Mouse (Mus musculus): ENCODE results near the gene Dus1l. TPM values are rescaled to one million over a fixed set of nuclear protein-coding genes. Genes with fewer than 3 reads are reported as not detected.
"Not testable (repeated sequence)": the region's sequence is repeated elsewhere in the genome, so short reads cannot be mapped to it uniquely, and the experiment has no call there.

Gene Dus1l
- polyA plus RNA-seq (2017; shearing (Covaris generic)): 10 to 100 TPM; 30.4 to 34.4 (median 34.3) TPM

DNA sequence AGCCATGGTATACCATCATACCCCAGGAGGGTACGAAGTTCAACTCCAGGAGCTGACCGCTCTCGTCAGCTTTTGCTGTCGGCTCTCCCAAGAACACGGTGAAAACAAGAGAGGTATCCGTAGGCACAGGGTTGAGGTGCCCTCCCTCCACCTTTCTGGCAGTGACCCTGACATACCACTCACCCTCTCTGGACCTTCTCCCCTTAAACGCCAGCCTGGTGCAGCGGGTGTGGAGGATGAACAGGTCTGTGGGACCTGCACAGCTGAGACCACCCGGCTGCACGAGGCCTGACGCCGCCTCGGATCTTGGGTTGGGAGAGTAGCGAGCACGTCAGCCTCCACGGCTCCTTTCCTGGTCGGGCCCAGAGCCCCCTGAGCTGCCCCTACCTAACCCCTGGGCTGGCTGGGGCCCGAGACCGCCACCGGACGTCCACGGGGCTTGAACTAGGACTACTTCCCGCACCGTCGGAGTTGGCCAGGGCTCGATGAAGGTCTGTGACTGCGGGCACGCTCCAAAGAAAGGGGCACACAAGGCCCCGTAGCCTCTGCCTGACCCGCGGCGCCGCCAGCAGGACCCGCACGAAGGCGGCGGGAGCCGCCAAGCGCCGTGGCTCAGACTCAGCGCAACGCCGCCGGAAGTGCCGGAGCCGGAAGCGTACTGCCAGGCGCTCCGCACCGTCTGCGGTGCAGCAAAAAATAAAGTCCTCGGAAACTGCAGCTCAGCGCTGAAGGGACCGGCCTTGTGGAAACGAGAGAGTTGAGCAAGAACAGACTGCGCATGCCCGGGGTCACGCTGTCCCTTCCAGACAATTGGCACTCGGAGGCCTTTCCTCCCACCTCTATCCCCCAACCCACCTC lies at the start of gene Dus1l:
Gene Dus1l, minus strand, starts transcription at position 648 of the 858 bp plus-strand sequence.
- peak; percentile 87 for ATAC-seq

DNA sequence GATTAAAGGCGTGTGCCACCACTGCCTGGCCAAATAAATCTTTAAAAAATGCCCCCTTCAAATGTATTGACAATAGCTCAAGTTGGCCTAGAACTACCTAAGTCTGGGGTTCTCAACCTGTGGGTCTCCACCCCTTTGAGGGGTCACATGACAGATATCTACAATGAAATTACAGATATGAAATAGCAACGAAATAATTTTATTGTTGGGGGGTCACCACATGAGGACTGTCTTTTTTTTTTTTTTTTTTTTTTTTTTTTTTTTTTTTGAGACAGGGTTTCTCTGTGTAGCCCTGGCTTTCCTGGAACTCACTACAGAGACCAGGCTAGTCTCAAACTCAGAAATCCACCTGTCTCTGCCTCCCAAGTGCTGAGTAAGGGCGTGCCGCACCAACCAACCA lies 48.1 kb upstream of the Dus1l start:
- no peak for ATAC-seq

DNA sequence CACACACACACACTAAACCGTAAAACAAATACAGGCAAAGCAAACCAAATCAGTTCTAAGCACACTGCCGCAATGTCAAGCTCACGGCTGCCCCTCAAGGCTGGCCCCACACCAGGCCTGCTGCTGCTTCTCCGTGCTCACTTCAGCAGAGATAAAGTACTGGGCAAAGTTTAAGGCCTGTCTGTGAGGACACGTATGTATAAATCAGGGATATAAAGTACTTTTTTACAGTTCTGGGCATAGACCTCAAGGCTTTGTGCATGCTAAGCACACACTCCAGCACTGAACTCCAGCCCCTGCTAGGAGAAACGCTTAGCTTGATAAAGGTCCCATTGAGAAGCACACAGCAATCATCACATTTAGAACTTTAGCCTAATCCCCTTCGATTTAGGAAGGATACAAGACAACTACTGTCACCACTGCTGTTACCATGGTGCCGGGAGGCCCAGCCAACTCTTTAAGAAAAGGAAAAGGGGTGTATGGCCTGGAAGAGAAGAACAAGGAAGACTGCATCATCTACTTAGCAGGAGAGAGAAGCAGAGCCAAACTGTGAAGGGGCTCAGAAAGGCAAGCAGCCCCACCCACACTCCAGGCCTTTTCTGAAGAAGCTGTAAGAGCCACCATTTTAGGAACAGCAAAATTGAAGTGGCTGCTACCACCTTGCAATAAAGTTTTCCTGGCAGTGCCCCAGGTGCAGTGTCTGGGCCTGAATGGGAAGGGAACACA lies 37.5 kb upstream of the Dus1l start:
- ATAC-seq: no peak

DNA sequence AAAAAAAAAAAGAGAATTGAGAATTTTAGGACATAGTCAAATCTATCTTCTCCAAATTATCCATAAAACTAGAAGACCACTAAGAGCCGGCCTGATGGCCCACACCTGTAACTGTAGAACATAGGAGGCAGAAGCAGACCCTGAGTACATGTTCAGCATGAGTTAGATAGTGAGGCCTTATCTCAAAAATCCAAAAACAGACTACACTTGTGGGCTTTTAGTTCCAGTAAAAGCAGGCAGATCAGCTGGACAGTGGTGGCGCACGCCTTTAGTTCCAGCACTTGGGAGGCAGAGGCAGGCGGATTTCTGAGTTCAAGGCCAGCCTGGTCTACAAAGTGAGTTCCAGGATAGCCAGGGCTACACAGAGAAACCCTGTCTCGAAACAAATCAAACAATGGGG lies 36.8 kb upstream of the Dus1l start:
- not testable (repeated sequence) for ATAC-seq

DNA sequence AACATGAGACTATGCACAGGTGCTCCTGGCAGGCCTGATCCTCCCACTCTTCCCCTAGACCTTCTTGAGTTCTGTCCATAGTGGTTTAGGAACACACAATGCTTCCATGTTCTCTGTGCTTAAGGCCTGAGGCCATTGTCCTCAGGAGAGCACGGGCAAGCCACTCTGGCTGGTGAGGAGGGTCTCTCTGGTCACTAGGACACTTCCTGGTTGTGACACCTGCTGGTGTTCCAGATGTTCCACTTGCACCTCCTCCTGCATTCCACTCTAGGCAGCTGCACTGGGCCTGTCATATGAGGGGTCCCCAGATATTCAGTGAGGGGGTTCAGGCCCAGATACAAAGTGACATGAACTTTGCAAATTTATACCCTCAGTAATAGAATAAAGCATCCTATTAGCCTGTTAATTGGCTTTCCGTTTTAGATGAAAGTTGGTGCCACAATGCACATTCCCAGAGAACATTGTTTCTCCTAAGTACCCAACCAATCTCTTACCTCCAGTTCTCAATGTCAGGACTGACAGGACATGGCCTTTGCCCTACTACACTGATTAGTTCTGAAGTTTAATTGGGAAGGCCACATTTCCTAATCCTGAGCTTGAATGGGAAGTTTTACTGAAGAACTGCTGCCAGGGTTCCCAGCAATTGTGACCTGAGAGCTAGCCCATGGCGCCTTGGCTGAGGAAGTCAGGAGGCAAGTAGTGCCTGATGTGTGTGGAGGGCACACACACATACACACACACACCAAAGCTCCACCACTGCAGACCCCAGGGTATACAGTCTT lies 35.6 kb upstream of the Dus1l start:
- no peak for ATAC-seq

DNA sequence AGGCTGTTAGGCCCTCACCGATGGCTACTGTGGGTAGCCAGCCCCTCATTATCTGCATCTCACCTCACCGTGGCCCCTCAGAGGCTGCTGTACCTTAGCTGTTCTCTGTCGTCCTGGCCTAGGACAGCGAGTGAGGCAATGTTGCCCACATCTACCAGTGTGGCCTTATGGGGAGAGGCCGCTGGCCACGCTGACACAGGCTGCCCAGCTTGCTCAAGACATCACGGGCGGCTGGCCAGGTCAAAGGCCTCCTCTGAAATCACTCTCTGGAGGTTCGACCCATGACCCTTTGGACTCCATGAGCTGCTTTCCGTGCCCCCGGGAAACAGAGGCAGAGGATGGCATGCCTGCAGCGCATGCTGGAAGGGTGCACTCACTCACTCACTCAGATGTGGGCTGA lies 34.5 kb upstream of the Dus1l start:
- ATAC-seq: no peak

DNA sequence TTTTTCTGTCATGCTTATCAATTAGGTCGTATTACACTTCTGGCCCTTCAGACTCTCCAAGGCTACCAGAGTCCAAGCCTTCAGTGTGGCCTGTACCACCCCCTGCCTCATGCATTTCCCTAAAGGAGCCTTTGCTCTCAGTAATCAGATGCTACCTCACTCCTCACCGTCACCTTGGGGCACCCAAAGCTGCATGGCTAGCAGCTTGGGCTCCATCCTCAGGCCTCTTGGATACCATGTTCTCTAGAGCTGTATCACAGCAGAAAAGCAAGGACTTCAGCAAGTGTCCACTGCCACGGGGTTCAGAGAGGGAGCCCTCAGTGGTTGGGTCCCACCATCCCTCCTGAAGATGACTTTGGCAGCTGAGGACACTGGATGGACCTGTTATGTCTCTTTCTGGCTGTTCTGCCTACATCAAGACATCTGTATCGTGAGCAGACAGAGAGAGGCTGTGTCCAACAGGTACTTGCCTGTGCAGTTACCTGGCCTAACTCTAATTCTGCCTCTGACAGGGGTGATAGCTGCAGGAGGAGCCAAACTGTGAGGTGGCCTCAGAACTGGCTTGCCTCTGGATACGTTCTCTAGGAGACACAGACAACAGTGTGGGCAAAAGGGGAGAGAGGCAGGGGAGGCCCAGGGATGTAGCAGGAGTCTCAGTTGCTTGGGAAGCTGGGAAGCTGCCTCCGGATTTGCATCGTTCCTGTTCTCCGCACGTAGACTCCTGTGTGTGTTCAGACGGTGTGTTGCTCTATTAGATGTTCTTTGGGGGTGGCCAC lies 33.7 kb upstream of the Dus1l start:
- no peak for ATAC-seq

DNA sequence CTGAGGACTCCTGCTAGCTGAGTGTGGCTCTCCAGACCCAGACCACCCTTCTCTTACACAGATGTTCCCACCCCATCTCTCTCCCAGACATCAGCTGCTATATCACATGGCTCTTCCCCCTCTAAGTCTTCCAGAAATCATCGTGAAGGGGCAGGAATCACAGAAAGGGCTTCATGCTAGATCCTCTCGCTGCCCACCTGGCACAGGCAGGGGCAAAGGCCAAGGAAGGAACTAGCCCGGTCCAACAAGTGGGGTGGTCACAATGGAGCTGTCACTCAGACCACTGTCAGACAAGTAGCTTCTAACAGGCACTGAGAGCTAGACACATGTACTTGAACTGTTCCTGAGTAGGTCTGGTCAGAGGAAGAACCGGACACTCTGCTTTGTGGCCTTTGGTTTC lies 32.2 kb upstream of the Dus1l start:
- no peak for ATAC-seq

DNA sequence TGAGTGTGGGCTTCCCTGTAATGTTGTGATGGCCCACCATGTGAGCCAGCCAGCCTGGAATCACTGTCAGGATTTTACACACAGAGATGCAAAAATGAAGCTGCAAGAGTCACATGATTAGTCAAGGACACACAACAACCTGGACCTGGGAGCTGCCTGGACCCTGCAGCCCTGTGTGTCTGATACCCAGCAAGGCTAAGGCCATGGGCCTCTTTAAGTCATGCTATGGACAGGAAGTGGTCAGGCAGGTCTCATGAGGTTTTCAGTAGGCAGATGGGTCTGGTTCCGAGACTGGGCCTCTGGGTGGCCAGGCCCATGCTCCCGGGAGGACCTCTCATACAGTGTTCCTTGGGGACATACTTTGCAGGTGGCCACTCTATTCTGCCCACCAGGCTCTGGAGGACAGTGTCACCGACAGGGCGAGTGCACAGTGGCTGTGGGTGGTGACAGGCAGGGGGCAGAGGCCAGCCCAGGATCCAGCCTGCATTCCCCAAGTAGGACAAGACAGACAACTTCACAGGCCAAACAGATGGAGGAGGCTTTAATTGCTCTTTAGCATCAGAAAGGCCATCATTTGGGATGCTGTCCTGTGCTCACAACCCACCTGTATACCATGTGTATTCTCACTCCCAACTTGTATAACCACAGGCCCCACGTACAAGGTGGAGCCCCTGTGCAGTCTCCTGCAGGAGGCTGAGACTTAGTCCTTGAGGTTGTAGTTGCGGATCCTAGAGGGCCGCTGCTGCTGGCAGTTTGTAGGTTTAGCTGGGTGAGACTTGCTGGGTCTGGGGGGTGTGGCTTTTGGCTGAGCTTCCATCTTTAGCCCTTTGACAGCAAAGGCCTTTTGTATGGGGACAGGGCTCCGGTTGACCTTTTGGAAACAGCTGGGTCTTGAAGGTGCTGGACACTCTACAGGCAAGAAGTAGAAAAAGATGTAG lies 30.1 kb upstream of the Dus1l start:
- ATAC-seq: no peak

DNA sequence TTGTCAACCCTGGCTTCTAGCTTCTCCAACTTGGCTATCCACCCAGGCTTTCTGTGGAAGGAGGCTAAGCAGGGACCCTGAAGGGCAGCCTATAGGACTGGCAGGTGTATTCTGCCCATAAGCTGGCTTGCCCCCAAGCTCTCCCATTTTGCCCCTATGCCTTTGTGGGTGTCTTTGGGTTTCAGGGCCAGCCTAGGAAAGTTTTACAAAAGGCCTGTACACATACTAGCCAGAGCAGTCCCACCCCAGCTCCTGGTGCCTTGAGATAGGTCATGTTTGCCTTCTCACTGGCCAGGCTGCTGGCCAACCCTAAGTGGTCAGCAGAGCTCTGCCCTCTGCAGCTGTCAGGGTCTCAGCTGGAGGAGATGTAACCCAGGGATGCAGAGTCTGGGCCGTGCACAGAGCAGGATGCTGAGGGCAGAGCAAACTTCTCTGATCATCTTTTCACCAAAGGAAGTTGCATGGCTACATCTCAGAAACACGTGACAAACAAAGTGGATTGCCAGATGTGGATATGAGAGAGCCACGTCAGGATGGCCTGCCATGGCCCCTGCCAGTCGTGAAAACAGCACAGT lies 29.2 kb upstream of the Dus1l start:
- no peak for ATAC-seq

DNA sequence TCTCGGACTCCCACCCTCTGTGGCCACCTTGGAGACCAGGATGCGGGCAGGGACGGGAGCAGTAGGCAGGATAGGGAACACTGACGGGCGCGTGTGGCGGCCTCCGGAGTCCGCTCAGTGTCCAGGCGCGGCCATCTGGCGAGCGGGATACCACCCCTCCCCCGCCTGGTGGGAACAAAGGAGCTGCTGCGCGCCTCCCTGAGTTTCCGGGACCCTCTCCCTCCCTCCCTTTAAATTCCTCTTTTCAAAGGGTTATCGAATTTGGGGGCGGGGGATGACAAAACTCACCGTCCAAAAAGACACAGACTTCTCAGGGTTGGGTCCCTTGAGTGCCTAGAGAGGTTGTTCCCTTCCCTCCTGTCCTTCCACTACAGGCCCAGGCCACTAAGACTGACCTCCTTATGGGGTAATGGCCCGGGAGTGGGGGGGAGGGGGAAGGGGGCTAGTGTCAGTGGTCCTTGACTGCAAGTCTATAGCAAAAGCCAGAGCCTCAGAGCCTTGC lies 28.6 kb upstream of the Dus1l start:
- ATAC-seq: peak; percentile 5

DNA sequence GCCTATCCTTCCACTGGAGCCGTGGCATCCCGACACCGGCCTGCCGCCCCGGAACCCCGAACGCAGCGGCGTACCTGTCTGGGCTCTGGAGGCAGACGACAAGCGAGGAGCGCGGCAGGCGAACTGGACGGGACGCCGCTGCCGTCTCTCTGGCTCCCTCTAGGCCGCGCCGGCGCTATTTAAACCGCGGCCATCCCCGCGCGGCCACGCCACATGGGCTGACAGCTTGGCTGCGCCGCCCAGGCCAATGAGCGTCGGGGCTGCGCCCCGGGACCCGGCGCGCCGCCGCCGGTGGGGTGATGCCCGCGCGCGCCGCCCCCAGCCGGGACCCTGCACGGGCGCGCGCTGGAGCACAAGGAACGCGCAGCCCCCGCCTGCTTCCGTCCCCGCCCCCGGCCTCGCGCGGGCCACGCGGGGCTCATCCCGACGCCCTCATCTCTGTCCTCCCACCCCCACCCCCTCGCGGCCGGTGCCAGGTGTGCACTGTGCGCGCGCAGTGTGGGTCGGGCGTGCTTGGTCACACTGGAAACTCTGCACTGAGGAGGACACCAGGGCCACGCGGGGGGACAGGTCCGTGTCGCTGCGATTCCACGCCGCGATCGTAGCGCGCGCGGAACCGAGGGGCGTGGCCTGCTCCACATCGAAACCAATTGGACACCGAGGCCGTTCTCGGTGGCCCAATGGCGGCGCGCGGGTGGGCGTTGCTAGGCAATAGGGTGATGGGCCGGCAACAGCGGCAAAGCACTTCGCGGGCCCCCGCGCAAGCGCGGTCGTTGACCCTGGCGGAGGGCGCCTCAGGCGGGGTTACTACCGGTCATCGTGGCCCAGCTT lies 28.0 kb upstream of the Dus1l start, which contains the start of gene Fasn:
Gene Fasn, minus strand, starts transcription at position 592 of the 831 bp plus-strand sequence.
- ATAC-seq: peak; percentile 76

DNA sequence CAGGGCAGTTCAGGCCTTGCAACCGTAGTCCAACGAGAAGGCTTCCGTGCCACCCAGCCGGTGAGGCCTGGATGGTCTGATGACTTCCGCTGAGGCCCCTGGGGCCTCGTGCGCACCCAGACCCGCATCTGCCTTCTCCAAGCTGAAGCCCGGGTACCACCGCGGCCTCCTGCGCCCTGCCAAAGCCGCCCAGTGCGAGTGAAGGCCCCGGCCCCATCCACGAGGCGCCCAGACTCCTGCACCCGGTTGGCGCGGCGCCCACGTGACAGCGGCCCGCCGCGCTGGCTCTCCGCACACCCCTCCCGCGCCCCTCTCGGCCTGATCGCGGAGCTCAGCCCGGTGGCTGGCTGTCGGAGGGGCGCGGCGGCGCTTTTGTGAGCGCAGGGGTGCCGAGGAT lies 27.3 kb upstream of the Dus1l start:
- peak; percentile 36 for ATAC-seq

DNA sequence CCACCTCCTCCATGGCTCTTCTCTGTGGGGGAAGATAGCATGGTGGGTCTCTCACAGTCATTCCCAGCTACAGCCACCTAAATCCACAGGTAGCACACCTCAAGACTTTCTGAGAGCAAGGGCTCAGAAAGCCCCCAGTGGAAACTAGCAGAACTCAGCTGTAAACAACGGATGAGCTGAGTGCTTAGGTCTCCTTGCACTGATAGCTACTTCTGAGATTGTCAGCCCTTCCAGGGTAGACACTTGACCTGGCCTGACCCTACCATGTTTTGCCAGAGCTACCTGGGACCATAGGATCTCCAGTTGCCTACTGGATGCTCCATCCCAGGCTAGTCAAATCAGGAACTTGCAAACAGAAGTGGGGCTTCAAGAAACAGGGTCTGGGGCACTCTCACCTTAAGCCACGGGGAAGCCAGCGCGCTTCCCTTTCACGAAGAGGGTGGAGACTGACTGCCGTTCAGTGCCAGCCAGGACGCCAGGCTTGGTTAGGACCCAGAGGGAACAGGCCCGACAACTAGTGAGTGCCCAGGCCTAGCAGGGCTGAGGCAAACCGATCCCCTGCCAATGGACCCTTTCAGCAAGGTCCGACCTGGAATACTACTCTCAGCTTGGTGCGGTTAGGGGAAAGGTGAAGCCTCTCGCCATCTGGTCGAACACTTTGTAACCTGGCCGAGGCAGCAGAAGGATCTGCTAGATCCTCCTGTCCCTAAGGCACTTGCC lies 26.8 kb upstream of the Dus1l start:
- ATAC-seq: no peak

DNA sequence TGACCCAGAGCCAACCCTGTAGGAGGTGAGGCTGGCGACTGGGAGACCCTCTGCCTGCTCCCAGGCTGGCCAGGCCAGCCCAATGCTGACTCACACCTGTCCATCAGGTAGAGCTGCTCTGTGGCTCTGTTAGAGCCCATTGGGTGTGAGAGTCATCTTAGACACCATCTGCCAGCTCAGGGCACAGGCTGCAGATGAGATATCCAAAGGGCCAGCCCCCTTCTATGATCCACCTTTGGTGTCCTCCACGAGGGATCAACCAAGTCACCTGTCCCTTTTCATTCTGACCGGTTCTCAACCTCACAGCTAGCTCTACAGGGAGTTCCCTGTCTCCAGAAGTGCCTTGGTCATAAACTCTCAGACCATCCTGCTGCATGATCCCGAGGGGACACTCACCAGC lies 26.1 kb upstream of the Dus1l start:
- ATAC-seq: no peak

DNA sequence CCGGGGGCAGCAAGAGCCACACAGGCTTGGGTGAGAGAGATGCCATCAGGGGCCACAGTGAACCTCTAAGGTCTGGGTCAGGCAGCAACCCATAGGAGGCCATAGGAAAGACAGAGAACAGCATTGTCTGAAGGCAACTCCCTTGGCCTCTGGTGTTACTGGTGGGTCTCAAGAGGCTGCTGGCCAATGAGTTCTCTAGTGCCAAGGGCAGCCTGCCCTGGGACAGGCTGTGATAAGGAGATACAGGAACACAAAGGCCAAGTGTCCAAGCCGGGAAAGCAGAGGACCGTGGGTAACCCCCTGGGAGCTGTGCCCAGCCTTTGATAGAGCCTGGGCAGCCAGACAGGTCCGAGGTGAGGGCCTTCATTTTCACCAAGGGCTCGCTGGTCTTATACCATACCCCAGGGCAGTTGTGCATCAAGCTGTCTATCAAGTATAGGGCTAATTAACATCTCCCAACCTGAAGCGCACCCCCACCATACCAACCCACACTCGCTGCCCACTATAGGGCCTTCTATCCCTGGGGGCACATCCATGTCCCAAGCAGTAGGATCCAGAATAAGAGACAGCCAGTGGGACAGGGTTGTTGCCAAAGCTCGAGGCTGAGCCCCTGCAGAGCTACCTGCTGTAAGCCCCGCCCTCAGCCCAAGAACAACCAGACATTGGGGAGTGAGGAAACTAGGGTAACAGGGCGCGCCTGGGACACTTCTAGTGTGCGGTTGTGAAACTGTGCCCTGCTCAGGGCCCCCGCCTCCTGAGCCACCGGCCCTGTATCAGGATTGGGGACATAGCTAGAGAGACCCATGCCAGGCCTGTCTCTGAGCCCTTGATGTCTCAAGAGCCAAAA lies 25.1 kb upstream of the Dus1l start:
- no peak for ATAC-seq

DNA sequence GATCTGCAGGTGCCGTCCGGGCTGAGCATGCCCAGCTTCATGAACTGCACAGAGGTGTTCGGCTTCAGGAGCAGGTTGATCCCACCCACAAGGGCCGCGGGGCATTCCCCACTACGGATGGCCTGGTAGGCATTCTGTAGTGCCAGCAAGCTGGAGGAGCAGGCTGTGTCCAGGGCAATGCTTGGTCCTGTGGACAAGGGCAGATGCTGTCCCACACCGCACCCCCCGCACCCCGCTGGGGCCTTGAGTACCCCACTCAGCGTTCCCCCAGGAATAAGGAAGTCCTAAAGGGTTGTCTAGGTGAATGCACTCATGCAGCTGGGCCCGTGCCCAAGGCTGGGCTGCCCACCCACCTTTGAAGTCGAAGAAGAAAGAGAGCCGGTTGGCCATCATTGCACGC lies 24.3 kb upstream of the Dus1l start:
- no peak for ATAC-seq

DNA sequence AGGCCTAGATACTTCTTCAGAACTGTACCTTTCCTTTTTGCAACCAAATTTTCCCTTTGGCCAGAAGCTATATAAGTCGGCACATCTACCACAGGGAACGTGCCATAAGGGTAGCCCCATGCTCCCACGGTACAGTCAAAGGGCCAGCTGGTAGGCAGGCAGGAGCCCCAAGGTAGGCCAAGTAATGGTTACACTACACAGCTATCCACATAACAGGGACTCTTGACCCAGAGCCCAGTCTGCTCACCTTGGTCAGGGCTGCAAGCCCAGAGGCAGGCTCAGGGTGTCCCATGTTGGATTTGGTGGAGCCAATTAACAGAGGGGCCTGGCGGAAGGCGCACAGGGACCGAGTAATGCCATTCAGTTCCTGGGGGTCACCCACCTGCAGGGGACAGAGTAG lies 23.4 kb upstream of the Dus1l start:
- no peak for ATAC-seq

All from inflammation-experienced regulatory T-cells, adult 6 months (primary cell).